Mouse (Mus musculus) hindbrain, embryonic 13.5 days (tissue): ENCODE results near the gene Wnt9b. TPM values are rescaled to one million over a fixed set of nuclear protein-coding genes. Genes with fewer than 3 reads are reported as not detected.

Experiments used
- ATAC-seq: fragments of 200-750 bp; cut with Nextera tagmentation; 2 replicates; pipeline ENCODE4 v1.8.0; 2017; ENCODE audit warnings: moderate TSS enrichment; ENCODE audit not compliant: low FRiP score
- H3K27ac ChIP-seq: fragments of 300-500 bp; sonication (generic); 2 replicates; pipeline ENCODE4 v1.5.1; 2015; ENCODE audit warnings: inconsistent platforms, mild to moderate bottlenecking, moderate library complexity
- H3K27me3 ChIP-seq: fragments of 300-500 bp; sonication (generic); 2 replicates; pipeline ENCODE4 v1.6.1; 2015; ENCODE audit warnings: mild to moderate bottlenecking, inconsistent platforms
- H3K36me3 ChIP-seq: fragments of 300-500 bp; sonication (generic); 2 replicates; pipeline ENCODE4 v1.6.1; 2015; ENCODE audit warnings: mild to moderate bottlenecking, inconsistent platforms
- H3K4me1 ChIP-seq: fragments of 300-500 bp; sonication (generic); replicated peaks from 2 replicates; pipeline ENCODE4 v1.6.1; 2015; ENCODE audit warnings: inconsistent platforms
- H3K4me2 ChIP-seq: fragments of 300-500 bp; sonication (generic); 2 replicates; pipeline ENCODE4 v1.6.1; 2015; ENCODE audit warnings: inconsistent platforms, mild to moderate bottlenecking, moderate library complexity
- H3K4me3 ChIP-seq: fragments of 300-500 bp; sonication (generic); 2 replicates; pipeline ENCODE4 v1.5.1; 2015; ENCODE audit warnings: mild to moderate bottlenecking, inconsistent platforms
- H3K9ac ChIP-seq: fragments of 300-500 bp; sonication (generic); 2 replicates; pipeline ENCODE4 v1.6.1; 2015; ENCODE audit warnings: mild to moderate bottlenecking, inconsistent platforms
- H3K9me3 ChIP-seq: fragments of 300-500 bp; sonication (generic); 2 replicates; pipeline ENCODE4 v1.6.1; 2016; ENCODE audit warnings: inconsistent platforms
- WGBS: fragments of 180-500 bp; shearing (Covaris S2); methylation state at CpG from one replicate; pipeline ENCODE4 v1.1.7; 2015; 5-methylcytosine and 5-hydroxymethylcytosine counted together
- polyA plus RNA-seq: library from polyadenylated mRNA; unstranded; fragments of >200 nt; fragmentation: Nextera tagmentation; extraction: Ambion mirVana; gene quantifications from 2 replicates; pipeline ENCODE4 v1.2.1, GENCODE M21; 2015

Gene Wnt9b
- polyA plus RNA-seq, 1 experiment from 2014 or later = 0.13 TPM

DNA sequence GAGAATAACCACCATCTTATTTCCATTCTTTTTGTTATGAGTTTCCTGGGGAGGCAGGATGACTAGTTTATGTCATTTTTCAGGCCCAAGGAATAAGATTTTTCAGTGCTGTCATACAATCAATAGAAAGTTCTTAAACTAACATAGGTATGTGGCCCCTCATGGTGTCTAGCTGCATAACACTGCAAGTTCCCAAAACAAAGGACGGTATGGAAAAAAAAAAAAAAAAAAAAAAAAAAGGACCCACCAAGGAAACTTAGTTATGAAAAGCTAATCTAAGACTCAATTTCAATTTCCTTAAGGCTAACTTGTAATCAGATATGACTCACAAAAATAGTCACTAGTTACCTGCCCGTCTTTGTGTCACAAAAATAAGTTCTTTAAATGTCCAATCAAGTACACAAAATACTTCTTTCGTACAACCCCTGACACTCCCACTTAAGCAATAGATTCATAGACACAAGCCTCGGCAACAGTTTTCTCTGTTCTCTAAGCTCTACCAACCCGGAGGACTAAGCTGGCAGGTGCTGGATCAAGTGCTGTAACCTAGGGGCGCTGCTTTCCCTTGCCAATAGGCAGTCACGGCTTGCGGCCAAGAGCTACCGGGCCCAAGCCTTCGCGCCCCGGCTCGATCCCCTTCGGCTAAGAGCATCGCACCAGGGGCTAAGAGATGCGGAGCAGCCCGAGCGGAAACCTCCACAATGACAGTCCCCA lies 52.6 kb downstream of the Wnt9b start:
- Histone ChIP-seq H3K36me3 (no peaks in the 10 kb centered on the region), H3K9ac (peak overlapping the region; percentile 93), H3K4me2 (peak overlapping the region; percentile 71), H3K27me3 (no peaks in the 10 kb centered on the region), H3K9me3 (no peaks in the 10 kb centered on the region), H3K27ac (peak overlapping the region; percentile 98), H3K4me3 (peak overlapping the region; percentile 92), H3K4me1 (peaks cover 35% of the 10 kb centered on the region)
- WGBS = 2% methylated on average over 18 of the region's 18 CpGs
- no peak; the same call in 1 of the 2 replicates for ATAC-seq

DNA sequence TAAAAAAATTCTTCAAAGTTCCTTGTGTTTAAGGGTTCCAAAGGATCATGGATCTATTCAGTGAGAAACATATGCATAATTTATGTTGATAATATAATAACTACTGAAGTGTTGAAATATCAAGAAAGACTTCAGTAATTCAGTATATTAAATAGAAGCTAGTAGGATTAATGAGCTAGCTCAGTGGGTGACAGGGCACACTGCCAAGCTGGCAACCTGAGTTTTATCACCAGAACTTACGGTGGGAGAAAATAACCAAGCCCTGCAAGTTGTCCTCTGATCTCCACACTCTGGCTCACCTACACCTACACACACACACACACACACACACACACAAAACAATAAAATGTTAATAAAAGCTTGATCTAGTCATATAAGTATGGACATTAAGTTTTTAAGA lies 56.4 kb downstream of the Wnt9b start:
- Histone ChIP-seq H3K27me3 (no peaks in the 10 kb centered on the region), H3K9ac (no peak overlapping the region), H3K4me2 (no peak overlapping the region), H3K4me1 (peaks cover 51% of the 10 kb centered on the region), H3K27ac (no peak overlapping the region), H3K4me3 (no peak overlapping the region), H3K9me3 (no peaks in the 10 kb centered on the region), H3K36me3 (0 out of 2 replicates have a peak, but pooled peaks cover 4% of the 10 kb centered on the region)
- WGBS = 55% methylated on average over 1 of the region's 1 CpGs
- no peak for ATAC-seq

DNA sequence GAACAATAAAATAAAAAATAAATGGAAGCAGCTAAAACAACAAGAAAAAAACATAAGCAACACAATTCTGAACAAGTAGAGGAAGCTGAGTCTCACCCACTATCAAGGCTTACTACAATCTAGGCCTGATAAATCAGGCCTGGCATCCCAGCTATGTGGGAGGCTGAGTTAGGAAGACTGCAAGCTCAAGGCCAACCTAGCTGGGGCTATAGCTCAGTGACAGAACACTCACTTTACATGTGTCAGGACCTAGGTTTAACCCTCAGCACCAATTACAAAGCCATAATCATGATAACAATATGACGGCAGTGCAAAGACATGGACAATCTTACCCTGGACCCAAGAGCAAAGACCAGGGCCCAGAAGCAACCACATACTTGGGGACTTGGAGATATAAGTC lies 58.6 kb downstream of the Wnt9b start:
- Histone ChIP-seq H3K4me1 (peaks cover 41% of the 10 kb centered on the region), H3K36me3 (peaks cover 23% of the 10 kb centered on the region), H3K4me3 (no peak overlapping the region), H3K9ac (no peak overlapping the region), H3K9me3 (no peaks in the 10 kb centered on the region), H3K4me2 (no peak overlapping the region), H3K27me3 (no peaks in the 10 kb centered on the region), H3K27ac (no peak overlapping the region)
- no peak for ATAC-seq
- 86% methylated on average over 1 of the region's 1 CpGs for WGBS

GRCm38 (mm10) chr11:103688980-103689378 lies 60.6 kb downstream of the Wnt9b start:
- H3K9ac ChIP-seq = no peak overlapping the region
- H3K27me3 ChIP-seq = no peaks in the 10 kb centered on the region
- no peaks in the 10 kb centered on the region for H3K9me3 ChIP-seq
- 39% methylated on average over 3 of the region's 3 CpGs for WGBS
- no peak overlapping the region for H3K27ac ChIP-seq
- H3K4me1 ChIP-seq = peaks cover 27% of the 10 kb centered on the region
- H3K4me3 ChIP-seq = no peak overlapping the region
- H3K4me2 ChIP-seq = no peak overlapping the region
- peaks cover 44% of the 10 kb centered on the region for H3K36me3 ChIP-seq
- ATAC-seq = no peak

DNA sequence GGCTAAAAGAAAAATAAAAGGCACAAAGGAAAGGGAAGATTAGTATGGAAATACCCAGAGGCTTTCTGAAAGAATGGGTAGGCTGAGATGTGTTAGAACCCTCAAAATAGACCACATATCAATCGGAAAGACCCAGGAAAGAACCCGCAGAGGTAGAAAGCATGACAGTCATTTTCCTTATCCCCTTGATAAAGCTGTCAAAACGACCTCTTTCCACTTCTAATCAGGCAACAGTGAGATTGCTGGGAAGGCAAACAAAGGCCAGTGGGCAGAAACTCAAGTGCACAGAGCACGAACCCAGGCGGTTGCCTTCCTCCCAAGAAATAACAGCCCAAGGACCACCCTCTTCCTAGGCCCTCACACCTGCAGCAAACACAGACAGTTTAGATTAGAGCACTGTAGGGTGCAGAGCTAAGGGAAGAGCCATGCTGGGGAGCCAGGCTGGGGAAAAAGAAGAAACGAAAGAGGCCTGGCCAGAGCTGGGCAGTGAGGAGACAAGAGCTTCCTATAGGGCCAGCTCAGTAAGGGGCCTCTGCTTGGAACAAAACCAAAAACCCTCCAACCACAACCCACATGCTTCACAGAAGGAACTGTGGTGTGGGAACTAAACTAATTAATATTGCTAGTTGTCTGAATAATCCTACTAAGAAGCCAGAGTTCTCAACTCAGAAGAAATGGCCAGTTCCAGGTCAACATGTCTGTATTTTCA lies 61.2 kb downstream of the Wnt9b start:
- 75% methylated on average over 6 of the region's 6 CpGs for WGBS
- H3K27me3 ChIP-seq = no peaks in the 10 kb centered on the region
- H3K36me3 ChIP-seq = peaks cover 50% of the 10 kb centered on the region

DNA sequence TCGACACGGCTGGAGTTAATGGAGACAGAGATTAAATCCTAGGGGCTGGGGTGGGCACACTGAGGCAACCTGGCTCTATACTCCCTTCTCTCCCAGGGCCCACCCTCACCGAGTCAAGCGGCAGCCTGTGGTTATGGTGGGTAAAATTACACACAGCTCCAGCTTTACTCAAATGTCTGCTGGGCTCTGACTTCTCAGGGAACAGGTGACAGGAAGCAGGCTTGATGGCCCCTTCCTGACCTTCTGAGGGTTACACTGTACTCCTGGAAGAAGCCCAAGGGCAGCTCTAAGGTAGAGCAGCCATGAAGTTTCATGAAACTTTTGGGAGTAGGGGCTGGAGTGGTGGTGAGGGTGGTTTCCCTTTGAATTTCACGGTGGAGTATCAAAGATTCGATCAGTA lies 62.9 kb downstream of the Wnt9b start:
- H3K27ac ChIP-seq = no peak overlapping the region
- no peaks in the 10 kb centered on the region for H3K27me3 ChIP-seq
- H3K36me3 ChIP-seq = peaks cover 67% of the 10 kb centered on the region
- H3K9ac ChIP-seq = no peak overlapping the region
- ATAC-seq = no peak
- whole genome bisulfite sequencing = 94% methylated on average over 6 of the region's 6 CpGs
- H3K9me3 ChIP-seq = no peaks in the 10 kb centered on the region
- H3K4me3 ChIP-seq = no peak overlapping the region
- H3K4me2 ChIP-seq = no peak overlapping the region
- H3K4me1 ChIP-seq = peaks cover 18% of the 10 kb centered on the region

More for the DNA sequence above, 61.2 kb downstream of the Wnt9b start:
- no peak for ATAC-seq
- Histone ChIP-seq H3K9ac (no peak overlapping the region), H3K9me3 (no peaks in the 10 kb centered on the region), H3K4me1 (peaks cover 27% of the 10 kb centered on the region), H3K27ac (no peak overlapping the region), H3K4me2 (no peak overlapping the region), H3K4me3 (no peak overlapping the region)

DNA sequence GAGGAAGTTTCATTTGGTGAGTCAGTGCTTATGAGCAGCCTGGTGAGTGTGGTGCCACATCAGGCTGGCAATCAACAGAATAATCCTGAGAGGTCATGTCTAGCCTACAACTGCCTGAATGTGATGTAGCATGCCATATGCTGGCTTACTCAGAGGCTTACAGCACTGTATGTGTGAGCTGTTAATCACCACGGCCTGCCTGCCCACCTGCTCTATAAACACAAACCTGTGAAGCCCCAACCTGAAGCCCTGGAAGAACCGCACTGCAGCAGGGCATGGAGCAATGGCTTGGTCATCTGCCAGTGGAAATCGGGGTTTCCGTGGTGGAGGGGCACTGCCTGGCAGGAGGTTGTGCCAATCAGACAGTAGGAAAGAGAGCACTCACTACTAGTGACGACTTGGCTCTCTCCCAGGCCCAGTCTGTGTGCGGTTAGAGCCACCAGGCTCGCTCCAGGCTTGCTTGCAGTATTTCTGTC lies 64.3 kb downstream of the Wnt9b start:
- no peaks in the 10 kb centered on the region for H3K27me3 ChIP-seq
- H3K4me1 ChIP-seq = peaks cover 13% of the 10 kb centered on the region
- 89% methylated on average over 7 of the region's 7 CpGs for whole genome bisulfite sequencing
- H3K4me2 ChIP-seq = no peak overlapping the region
- H3K9ac ChIP-seq = no peak overlapping the region
- H3K9me3 ChIP-seq = no peaks in the 10 kb centered on the region
- no peak for ATAC-seq
- H3K27ac ChIP-seq = no peak overlapping the region
- peaks cover 81% of the 10 kb centered on the region for H3K36me3 ChIP-seq
- no peak overlapping the region for H3K4me3 ChIP-seq

DNA sequence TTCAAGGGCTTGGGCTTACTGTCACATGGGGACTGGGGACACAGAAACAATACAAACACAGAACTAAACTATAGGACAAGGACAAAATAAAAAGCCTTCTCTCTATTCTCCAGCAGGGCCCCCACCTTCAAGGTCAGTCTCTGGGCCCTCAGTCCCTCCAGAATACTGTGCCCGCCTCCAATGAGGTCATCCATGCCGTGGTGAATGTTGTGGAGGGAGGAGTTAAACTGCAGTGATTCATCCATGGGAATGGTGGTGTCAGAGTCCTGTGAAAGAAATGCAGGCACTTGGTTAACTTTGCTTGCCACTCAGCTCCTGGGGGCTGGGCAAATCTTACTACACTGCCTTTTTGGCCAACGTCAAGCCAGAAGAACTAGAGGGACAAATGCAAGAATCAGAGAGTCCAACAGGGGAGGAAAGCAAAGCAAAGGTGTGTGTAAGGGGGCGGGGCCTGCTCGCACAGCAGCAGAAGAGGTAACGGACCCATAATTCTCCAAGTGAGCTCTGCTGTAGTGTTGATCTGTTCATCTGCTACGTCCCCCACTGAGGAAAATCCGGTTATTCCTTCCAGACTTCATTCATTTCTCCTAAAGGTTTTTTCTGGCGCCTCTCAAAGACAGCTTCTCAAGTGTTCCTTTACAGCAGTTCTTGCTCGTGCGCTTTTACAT lies 65.8 kb downstream of the Wnt9b start:
- H3K9me3 ChIP-seq = no peaks in the 10 kb centered on the region
- no peaks in the 10 kb centered on the region for H3K27me3 ChIP-seq
- H3K4me3 ChIP-seq = no peak overlapping the region
- H3K36me3 ChIP-seq = peaks cover 94% of the 10 kb centered on the region
- no peak overlapping the region for H3K27ac ChIP-seq
- H3K4me1 ChIP-seq = no peaks in the 10 kb centered on the region
- no peak for ATAC-seq
- H3K9ac ChIP-seq = no peak overlapping the region
- no peak overlapping the region for H3K4me2 ChIP-seq
- 94% methylated on average over 11 of the region's 11 CpGs for WGBS

Other genes starting within 250 kb of the Wnt9b start
- not detected in 2 replicates for gene Lrrc37a, start 245.2 kb downstream of the Wnt9b start, polyA plus RNA-seq
- not detected in 2 replicates for gene Gm884, start 128.7 kb downstream of the Wnt9b start, polyA plus RNA-seq
- not detected in 2 replicates for gene Lyzl6, start 110.9 kb downstream of the Wnt9b start, polyA plus RNA-seq
- gene Rprml, start 100.3 kb downstream of the Wnt9b start, polyA plus RNA-seq = 0.26 TPM in 1 of 2 replicates, not detected in the other
- gene Gosr2, start 51.9 kb downstream of the Wnt9b start, polyA plus RNA-seq = 90.7 and 91.6 TPM in 2 replicates
- gene Wnt3, start 24.3 kb upstream of the Wnt9b start, polyA plus RNA-seq = 7.9 and 9.8 TPM in 2 replicates
- gene Nsf, start 204.2 kb upstream of the Wnt9b start, polyA plus RNA-seq = 128 and 133 TPM in 2 replicates
- 181 and 195 TPM in 2 replicates for gene Arf2, start 216.9 kb upstream of the Wnt9b start, polyA plus RNA-seq